Mouse (Mus musculus): ENCODE results near the gene Tmem165.
A peak's percentile ranks its signal among the peaks of the same experiment; 100 is the strongest.

- TF ChIP-seq CTCF (IDR thresholded peaks at IDR 0.05; ENCODE audit: borderline replicate concordance, control insufficient read depth, extremely low read depth, insufficient read depth, low read length, poor library complexity) (no peak), POLR2A (IDR thresholded peaks at IDR 0.05; ENCODE audit: control insufficient read depth, extremely low read depth, insufficient read depth, low read length, poor library complexity) (peak; percentile 77; the same call in 1 of the 2 replicates)
These were observed at the start of gene Tmem165 for GRCm38 (mm10) chr5:76183750-76184261.
